In genomic region chr5:113087465-113087864, GRCm38 (mm10) we compare ENCODE assay signal across 39 mouse cellular contexts. TPM values are rescaled to one million over a fixed set of nuclear protein-coding genes. Genes with fewer than 3 reads are reported as not detected.
"Had no signal": no experiment of that assay in that cellular context is flagged by ENCODE, and none has a peak within 500 bp of the region (broad histone marks: within the 10 kb centered on the region; RNA-seq: fewer than 3 reads in every experiment).

No protein-coding gene starts in this region.

- H3K9ac ChIP-seq: heart, embryonic 13.5 days; heart, embryonic 15.5 days; hindbrain, embryonic 12.5 days; limb, embryonic 12.5 days; liver, embryonic 13.5 days; liver, embryonic 15.5 days had no signal

- ATAC-seq: hindbrain, embryonic 16.5 days; intestine, embryonic 16.5 days had no signal

- H3K4me1 ChIP-seq: liver, embryonic 13.5 days; liver, embryonic 15.5 days had no signal

- H3K27me3 ChIP-seq: heart, embryonic 13.5 days; heart, embryonic 15.5 days; hindbrain, embryonic 12.5 days; limb, embryonic 12.5 days; liver, embryonic 13.5 days; liver, embryonic 15.5 days had no signal

- H3K4me2 ChIP-seq: heart, embryonic 11.5 days; heart, embryonic 13.5 days; heart, embryonic 15.5 days; hindbrain, embryonic 12.5 days; limb, embryonic 12.5 days; liver, embryonic 11.5 days; liver, embryonic 13.5 days; liver, embryonic 15.5 days had no signal

- H3K9me3 ChIP-seq: heart, embryonic 15.5 days; hindbrain, embryonic 12.5 days; limb, embryonic 10.5 days; liver, embryonic 13.5 days; liver, embryonic 15.5 days had no signal

- H3K4me3 ChIP-seq: heart, adult 2 months; heart, embryonic 13.5 days; heart, embryonic 15.5 days; hindbrain, embryonic 12.5 days; layer of hippocampus, adult 2 months; left cerebral cortex, adult 2 months; limb, embryonic 10.5 days; limb, embryonic 12.5 days; liver, embryonic 13.5 days; liver, embryonic 15.5 days had no signal

- H3K36me3 ChIP-seq: hindbrain, embryonic 12.5 days; limb, embryonic 10.5 days; liver, embryonic 13.5 days had no signal

- H3K27ac ChIP-seq: heart, adult 2 months; heart, embryonic 13.5 days; heart, embryonic 15.5 days; hindbrain, embryonic 12.5 days; limb, embryonic 10.5 days; limb, embryonic 12.5 days; liver, embryonic 13.5 days; liver, embryonic 15.5 days had no signal

- DNase-seq: gastrocnemius, postnatal 14 days; gastrocnemius, postnatal 36 days; heart, adult 11 months; heart, adult 2 months; heart, postnatal 14 days; heart, postnatal 36 days; kidney, adult 11 months; kidney, adult 2 months; kidney, adult 9 months; kidney, postnatal 10 days; kidney, postnatal 25 days; kidney, postnatal 4 days; liver; liver, embryonic 13.5 days had no signal

RNA-seq across cellular contexts. Expression of gene Crybb3, which starts 6.1 kb away (rescaled TPM):
- total RNA-seq: hematopoietic stem cell, adult 5-6 weeks had no signal
- polyA plus RNA-seq: liver, embryonic 13.5 days; liver, embryonic 15.5 days had no signal

RNA-seq across cellular contexts. Expression of gene Crybb2, which starts 17.5 kb away (rescaled TPM):
- total RNA-seq: gastrocnemius, adult 18-20 months; gastrocnemius, adult 8-10 months; gastrocnemius, postnatal 14 days; gastrocnemius, postnatal 36 days; heart, adult 2 months; heart, postnatal 14 days; heart, postnatal 36 days; hematopoietic stem cell, adult 5-6 weeks; layer of hippocampus, adult 2 months; layer of hippocampus, postnatal 10 days; layer of hippocampus, postnatal 25 days; left cerebral cortex, adult 2 months; left cerebral cortex, postnatal 14 days; left cerebral cortex, postnatal 36 days had no signal
- polyA plus RNA-seq: frontal cortex, adult 2 months; gonadal fat pad, adult 2 months; heart, adult 2 months; heart, embryonic 11.5 days; heart, embryonic 13.5 days; heart, embryonic 15.5 days; heart, postnatal 0 days; hindbrain, embryonic 12.5 days; hindbrain, embryonic 16.5 days; intestine, embryonic 14.5 days; intestine, embryonic 16.5 days; kidney, adult 2 months; kidney, embryonic 16.5 days; limb, embryonic 10.5 days; limb, embryonic 12.5 days; limb, embryonic 14.5 days; liver, embryonic 11.5 days; liver, embryonic 13.5 days; liver, embryonic 15.5 days had no signal
